Mouse (Mus musculus) heart, embryonic 14.5 days (tissue): Measurements from ENCODE around the gene Lypd6. TPM values are rescaled to one million over a fixed set of nuclear protein-coding genes. Genes with fewer than 3 reads are reported as not detected.

Source experiments
- ATAC-seq: fragments of 200-750 bp; cut with Nextera tagmentation; 2 replicates; pipeline ENCODE4 v1.8.0; 2017; ENCODE audit warnings: low read depth, moderate TSS enrichment; ENCODE audit not compliant: insufficient number of reproducible peaks, insufficient read depth, low FRiP score
- H3K27ac ChIP-seq, 2 experiments: fragments of 200-500 bp in 1 of 2; fragments of 300-500 bp in 1 of 2; sonication (generic) in 1 of 2; replicated peaks in 1 of 2; 2 replicates each; pipeline ENCODE4 v1.5.1; 2012 to 2014; ENCODE audit warnings: low read depth in 2 of 2, low read length in 2 of 2, control low read depth in 1 of 2, mild to moderate bottlenecking in 1 of 2, mixed read lengths in 1 of 2; ENCODE audit not compliant: control insufficient read depth in 1 of 2, insufficient read depth in 1 of 2
- H3K27me3 ChIP-seq: fragments of 300-500 bp; sonication (generic); 2 replicates; pipeline ENCODE4 v1.6.1; 2014; ENCODE audit warnings: mild to moderate bottlenecking, low read length, control low read depth; ENCODE audit not compliant: control insufficient read depth, insufficient read depth
- H3K36me3 ChIP-seq: fragments of 300-500 bp; sonication (generic); 2 replicates; pipeline ENCODE4 v1.6.1; 2014; ENCODE audit warnings: mild to moderate bottlenecking, control low read depth, low read length, mixed read lengths; ENCODE audit not compliant: control insufficient read depth, insufficient read depth
- H3K4me1 ChIP-seq, 2 experiments: fragments of 200-500 bp in 1 of 2; fragments of 300-500 bp in 1 of 2; sonication (generic) in 1 of 2; 2 replicates each; pipeline ENCODE4 v1.6.1; 2012 to 2014; ENCODE audit warnings: low read length in 2 of 2, control low read depth in 1 of 2, mixed read lengths in 1 of 2; ENCODE audit not compliant: control insufficient read depth in 2 of 2, insufficient read depth in 2 of 2
- H3K4me2 ChIP-seq: fragments of 300-500 bp; sonication (generic); 2 replicates; pipeline ENCODE4 v1.6.1; 2014; ENCODE audit warnings: mild to moderate bottlenecking, low read length
- H3K4me3 ChIP-seq, 2 experiments: fragments of 200-500 bp in 1 of 2; fragments of 300-500 bp in 1 of 2; sonication (generic) in 1 of 2; 2 replicates each; pipeline ENCODE4 v1.5.1; 2012 to 2014; ENCODE audit warnings: low read length in 2 of 2, mild to moderate bottlenecking in 2 of 2, control low read depth in 1 of 2, low read depth in 1 of 2, moderate library complexity in 1 of 2; ENCODE audit not compliant: control insufficient read depth in 1 of 2, insufficient read depth in 1 of 2
- H3K9ac ChIP-seq: fragments of 300-500 bp; sonication (generic); 2 replicates; pipeline ENCODE4 v1.6.1; 2014; ENCODE audit warnings: mild to moderate bottlenecking, low read length
- H3K9me3 ChIP-seq: fragments of 300-500 bp; sonication (generic); 2 replicates; pipeline ENCODE4 v1.6.1; 2016; ENCODE audit warnings: low read length, control low read depth; ENCODE audit not compliant: control insufficient read depth
- WGBS: fragments of 180-500 bp; shearing (Covaris S2); extraction: QIAGEN DNeasy Blood & Tissue Kit; methylation state at CpG from one replicate; pipeline ENCODE4 v1.1.7; 2014; 5-methylcytosine and 5-hydroxymethylcytosine counted together
- polyA plus RNA-seq: library from polyadenylated mRNA; unstranded; fragments of >200 nt; fragmentation: Nextera tagmentation; extraction: Ambion mirVana; gene quantifications from 2 replicates; pipeline ENCODE4 v1.2.1, GENCODE M21; 2014

Lypd6 gene
- polyA plus RNA-seq, 1 experiment from 2014 or later = 3.5 TPM

- Histone ChIP-seq H3K4me3 (no peak overlapping the region), H3K4me1 (peaks cover 12 to 26% of the 10 kb centered on the region in 2 experiments), H3K27ac (no peak overlapping the region), H3K9me3 (no peaks in the 10 kb centered on the region), H3K4me2 (no peak overlapping the region), H3K36me3 (no peaks in the 10 kb centered on the region), H3K9ac (no peak overlapping the region), H3K27me3 (no peaks in the 10 kb centered on the region)
- 38% methylated on average over 3 of the region's 3 CpGs for WGBS
- ATAC-seq = no peak
Measured at GRCm38 (mm10) chr2:50096336-50096735, 30.1 kb downstream of the Lypd6 start.

GRCm38 (mm10) chr2:50100364-50101151 lies 34.3 kb downstream of the Lypd6 start:
- peak overlapping the region; percentile 4 to 41; a peak in 2 of 4 replicates for H3K27ac ChIP-seq
- no peak overlapping the region for H3K4me2 ChIP-seq
- H3K27me3 ChIP-seq = no peaks in the 10 kb centered on the region
- 36% methylated on average over 9 of the region's 9 CpGs for WGBS
- H3K4me3 ChIP-seq = no peak overlapping the region
- peak; percentile 65 for ATAC-seq
- no peaks in the 10 kb centered on the region for H3K9me3 ChIP-seq
- peaks cover 8 to 19% of the 10 kb centered on the region in 2 experiments for H3K4me1 ChIP-seq
- no peak overlapping the region for H3K9ac ChIP-seq
- no peaks in the 10 kb centered on the region for H3K36me3 ChIP-seq

GRCm38 (mm10) chr2:50101152-50101450 lies 34.9 kb downstream of the Lypd6 start:
- Histone ChIP-seq H3K9ac (no peak overlapping the region), H3K36me3 (no peaks in the 10 kb centered on the region), H3K4me3 (no peak overlapping the region), H3K27me3 (no peaks in the 10 kb centered on the region), H3K9me3 (no peaks in the 10 kb centered on the region), H3K27ac (no peak overlapping the region), H3K4me2 (no peak overlapping the region), H3K4me1 (peaks cover 13 to 24% of the 10 kb centered on the region in 2 experiments)
- 78% methylated on average over 1 of the region's 1 CpGs for WGBS
- no peak for ATAC-seq

GRCm38 (mm10) chr2:50103850-50104503 lies 37.7 kb downstream of the Lypd6 start:
- Histone ChIP-seq H3K4me3 (no peak overlapping the region), H3K9ac (no peak overlapping the region), H3K27ac (no peak overlapping the region), H3K36me3 (no peaks in the 10 kb centered on the region), H3K9me3 (no peaks in the 10 kb centered on the region), H3K4me1 (peaks cover 13 to 20% of the 10 kb centered on the region in 2 experiments), H3K27me3 (no peaks in the 10 kb centered on the region), H3K4me2 (no peak overlapping the region)
- WGBS = 76% methylated on average over 7 of the region's 7 CpGs
- ATAC-seq = no peak

- Histone ChIP-seq H3K9me3 (no peaks in the 10 kb centered on the region), H3K27ac (no peak overlapping the region), H3K27me3 (no peaks in the 10 kb centered on the region), H3K9ac (no peak overlapping the region), H3K4me2 (no peak overlapping the region), H3K4me1 (peaks cover 17 to 23% of the 10 kb centered on the region in 2 experiments), H3K4me3 (no peak overlapping the region), H3K36me3 (no peaks in the 10 kb centered on the region)
- 63% methylated on average over 3 of the region's 3 CpGs for WGBS
- no peak for ATAC-seq
Measured at GRCm38 (mm10) chr2:50105590-50105989, 39.4 kb downstream of the Lypd6 start.

GRCm38 (mm10) chr2:50105992-50106391 lies 39.8 kb downstream of the Lypd6 start:
- no peaks in the 10 kb centered on the region for H3K9me3 ChIP-seq
- peaks cover 17 to 23% of the 10 kb centered on the region in 2 experiments for H3K4me1 ChIP-seq
- no peak overlapping the region for H3K9ac ChIP-seq
- WGBS = 49% methylated on average over 3 of the region's 3 CpGs
- H3K27me3 ChIP-seq = no peaks in the 10 kb centered on the region
- ATAC-seq = no peak
- H3K36me3 ChIP-seq = no peaks in the 10 kb centered on the region
- H3K4me3 ChIP-seq = no peak overlapping the region
- H3K4me2 ChIP-seq = no peak overlapping the region
- H3K27ac ChIP-seq = no peak overlapping the region

- H3K4me2 ChIP-seq = no peak overlapping the region
- no peak overlapping the region for H3K27ac ChIP-seq
- no peaks in the 10 kb centered on the region for H3K9me3 ChIP-seq
- 91% methylated on average over 3 of the region's 3 CpGs for WGBS
- H3K27me3 ChIP-seq = no peaks in the 10 kb centered on the region
- ATAC-seq = no peak
- H3K4me1 ChIP-seq = peaks cover 14 to 25% of the 10 kb centered on the region in 2 experiments; a peak in 3 of 4 replicates
- no peak overlapping the region for H3K9ac ChIP-seq
- no peaks in the 10 kb centered on the region for H3K36me3 ChIP-seq
- H3K4me3 ChIP-seq = no peak overlapping the region
Measured at GRCm38 (mm10) chr2:50106879-50107278, 40.6 kb downstream of the Lypd6 start.
